Mouse (Mus musculus) hindbrain, postnatal 0 days (tissue): Measurements from ENCODE around the gene Cpvl. TPM values are rescaled to one million over a fixed set of nuclear protein-coding genes. Genes with fewer than 3 reads are reported as not detected.
A peak's percentile ranks its signal among the peaks of the same experiment; 100 is the strongest.

Source experiments
- ATAC-seq: fragments of 200-750 bp; cut with Nextera tagmentation; 2 replicates; pipeline ENCODE4 v1.8.0; 2017; ENCODE audit warnings: mild to moderate bottlenecking, moderate TSS enrichment, moderate library complexity
- DNase-seq: peaks from one replicate; pipeline ENCODE4 v3.0.0-alpha.2; 2015; ENCODE audit warnings: low spot score
- H3K27ac ChIP-seq: fragments of 300-500 bp; sonication (generic); 2 replicates; pipeline ENCODE4 v1.5.1; 2014; ENCODE audit warnings: mild to moderate bottlenecking
- H3K27me3 ChIP-seq: fragments of 300-500 bp; sonication (generic); 2 replicates; pipeline ENCODE4 v1.6.1; 2014; ENCODE audit warnings: low read length, mixed read lengths; ENCODE audit not compliant: insufficient read depth
- H3K36me3 ChIP-seq: fragments of 300-500 bp; sonication (generic); 2 replicates; pipeline ENCODE4 v1.6.1; 2014; ENCODE audit warnings: low read length, mixed read lengths; ENCODE audit not compliant: insufficient read depth
- H3K4me1 ChIP-seq: fragments of 300-500 bp; sonication (generic); 2 replicates; pipeline ENCODE4 v1.6.1; 2014; ENCODE audit warnings: antibody characterized with exemption, low read length, mixed read lengths; ENCODE audit not compliant: insufficient read depth
- H3K4me2 ChIP-seq: fragments of 300-500 bp; sonication (generic); 2 replicates; pipeline ENCODE4 v1.6.1; 2014; ENCODE audit warnings: low read depth, mild to moderate bottlenecking, low read length, moderate library complexity, mixed read lengths
- H3K4me3 ChIP-seq: fragments of 300-500 bp; sonication (generic); 2 replicates; pipeline ENCODE4 v1.5.1; 2014; ENCODE audit warnings: low read length
- H3K9ac ChIP-seq: fragments of 300-500 bp; sonication (generic); replicated peaks from 2 replicates; pipeline ENCODE4 v1.6.1; 2014; ENCODE audit warnings: mild to moderate bottlenecking, low read length, moderate library complexity, mixed read lengths
- H3K9me3 ChIP-seq: fragments of 300-500 bp; sonication (generic); 2 replicates; pipeline ENCODE4 v1.6.1; 2016; ENCODE audit warnings: low read length, mixed read lengths
- CTCF ChIP-seq: IDR thresholded peaks from 2 replicates; pipeline ENCODE4 v1.5.1; 2016; ENCODE audit warnings: antibody characterized with exemption, control low read depth, low read depth
- WGBS: fragments of 180-500 bp; shearing (Covaris S2); extraction: QIAGEN DNeasy Blood & Tissue Kit; methylation state at CpG from one replicate; pipeline ENCODE4 v1.1.7; 2014; 5-methylcytosine and 5-hydroxymethylcytosine counted together
- polyA plus RNA-seq: library from polyadenylated mRNA; unstranded; fragments of >200 nt; fragmentation: Nextera tagmentation; extraction: Ambion mirVana; gene quantifications from 2 replicates; pipeline ENCODE4 v1.2.1, GENCODE M21; 2015
- total RNA-seq: library from RNA; depleted of rRNA; stranded (reverse); fragments of >200 nt; gene quantifications from 2 replicates; pipeline ENCODE4 v1.2.3, GENCODE M21; 2014

The Cpvl gene
- total and polyA plus RNA-seq, 2 experiments from 2014 or later, result 0.15 TPM; not detected in 1

DNA sequence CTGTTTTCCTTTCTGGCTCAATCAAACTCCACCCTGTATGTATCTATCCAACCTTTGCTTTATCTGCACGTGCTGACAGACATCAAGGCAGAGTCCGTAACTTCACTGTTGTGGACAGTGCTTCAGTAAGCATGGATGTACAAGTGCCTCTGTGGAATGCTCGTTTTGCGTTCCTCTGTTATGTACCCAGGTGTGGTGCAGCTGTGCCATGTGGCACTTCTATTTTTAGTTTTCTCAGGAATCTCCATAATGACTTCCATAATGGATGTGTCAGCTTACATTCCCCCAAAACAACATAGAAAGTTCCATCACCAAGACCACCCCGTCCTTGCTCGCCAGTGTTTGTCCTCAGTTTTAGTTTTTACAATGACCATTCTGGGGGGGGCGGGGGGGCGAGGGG, 76.7 kb downstream of the Cpvl start:
- Histone ChIP-seq H3K4me3 (no peak overlapping the region), H3K27me3 (no peaks in the 10 kb centered on the region), H3K9ac (no peak overlapping the region), H3K27ac (no peak overlapping the region), H3K36me3 (no peaks in the 10 kb centered on the region), H3K4me1 (no peaks in the 10 kb centered on the region), H3K4me2 (no peak overlapping the region), H3K9me3 (no peaks in the 10 kb centered on the region)
- DNase-seq (no peak), ATAC-seq (no peak)
- TF ChIP-seq CTCF, result no peak
- 78% methylated on average over 8 of the region's 8 CpGs for WGBS

DNA sequence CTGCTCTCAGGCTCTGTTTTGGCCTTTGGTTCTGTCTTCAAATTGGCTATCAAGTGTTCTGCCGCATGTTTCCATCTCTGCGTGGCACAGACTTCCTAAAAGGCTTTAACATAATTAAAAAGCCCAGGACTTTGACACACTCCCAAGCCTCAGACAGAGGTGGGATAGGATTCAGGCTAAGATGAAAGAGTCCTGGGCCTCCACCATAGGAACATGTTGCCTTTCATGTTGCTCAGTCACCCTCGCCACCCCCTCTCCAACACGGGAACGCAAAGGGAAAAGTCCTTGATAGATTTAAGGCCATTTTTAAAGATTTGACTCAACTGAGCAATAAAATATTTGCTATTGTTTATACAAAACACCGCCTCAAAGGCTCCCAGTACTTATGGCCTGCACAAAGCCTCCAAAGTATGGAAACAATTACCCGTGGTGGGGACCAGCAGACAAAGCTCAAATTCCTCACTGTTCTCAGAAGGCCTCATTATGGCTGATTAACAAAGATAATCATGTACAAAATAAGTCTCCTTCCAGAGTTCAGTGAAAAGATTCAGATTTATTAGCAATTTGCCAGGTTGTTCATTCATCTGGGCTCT, 80.5 kb downstream of the Cpvl start:
- no peak overlapping the region for H3K9ac ChIP-seq
- WGBS, result 66% methylated on average over 7 of the region's 7 CpGs
- no peaks in the 10 kb centered on the region for H3K27me3 ChIP-seq
- H3K4me2 ChIP-seq, result no peak overlapping the region
- no peaks in the 10 kb centered on the region for H3K4me1 ChIP-seq
- no peaks in the 10 kb centered on the region for H3K9me3 ChIP-seq
- no peaks in the 10 kb centered on the region for H3K36me3 ChIP-seq
- no peak for ATAC-seq
- DNase-seq, result no peak
- TF ChIP-seq CTCF, result no peak
- no peak overlapping the region for H3K4me3 ChIP-seq
- no peak overlapping the region for H3K27ac ChIP-seq

DNA sequence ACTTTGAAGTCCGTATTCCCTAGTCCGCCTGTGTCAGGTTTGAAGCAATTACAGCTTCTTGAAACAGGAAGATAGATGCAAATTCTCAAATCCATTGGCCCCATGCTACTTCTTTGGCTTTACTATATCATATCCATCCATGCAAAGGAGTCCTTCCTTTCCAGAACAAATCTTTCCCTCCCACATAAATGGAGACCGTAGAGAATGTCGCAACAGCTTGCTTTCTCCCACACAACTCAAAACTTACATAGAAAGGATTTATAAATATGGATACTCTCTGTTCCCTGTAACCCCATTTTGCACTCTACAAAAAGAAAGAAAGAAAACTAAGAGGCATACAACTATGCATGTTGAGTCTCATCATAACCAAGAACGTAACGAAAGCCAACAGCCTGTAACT, 81.3 kb downstream of the Cpvl start:
- TF ChIP-seq CTCF, result no peak
- H3K27ac ChIP-seq, result no peak overlapping the region
- H3K9ac ChIP-seq, result no peak overlapping the region
- WGBS, result 95% methylated on average over 6 of the region's 6 CpGs
- ATAC-seq (no peak), DNase-seq (no peak)
- no peak overlapping the region for H3K4me2 ChIP-seq
- H3K9me3 ChIP-seq, result no peaks in the 10 kb centered on the region
- no peak overlapping the region for H3K4me3 ChIP-seq
- H3K27me3 ChIP-seq, result no peaks in the 10 kb centered on the region
- no peaks in the 10 kb centered on the region for H3K36me3 ChIP-seq
- no peaks in the 10 kb centered on the region for H3K4me1 ChIP-seq

DNA sequence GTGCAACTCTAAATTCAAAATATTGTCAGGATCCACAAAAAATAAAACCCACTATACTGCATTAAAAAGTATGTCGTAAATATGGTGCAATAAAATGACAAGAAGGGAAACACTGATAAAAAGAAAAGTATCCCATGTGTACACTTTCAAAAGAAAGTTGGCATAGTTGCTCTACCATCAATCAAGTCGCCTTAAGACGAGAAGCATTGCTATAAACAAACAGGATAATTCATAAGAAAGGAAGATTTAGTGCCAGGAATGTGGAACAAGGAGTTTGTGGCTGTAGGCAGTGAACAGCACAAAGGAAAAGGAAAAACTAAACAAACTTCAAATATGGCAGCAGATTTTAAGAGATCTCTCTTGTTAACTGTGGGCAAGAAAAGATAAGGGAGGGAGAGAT, 84.7 kb downstream of the Cpvl start:
- no peak for DNase-seq
- Histone ChIP-seq H3K4me2 (no peak overlapping the region), H3K27ac (no peak overlapping the region), H3K4me1 (no peaks in the 10 kb centered on the region), H3K27me3 (no peaks in the 10 kb centered on the region), H3K4me3 (no peak overlapping the region), H3K36me3 (no peaks in the 10 kb centered on the region), H3K9me3 (no peaks in the 10 kb centered on the region), H3K9ac (no peak overlapping the region)
- no peak for TF ChIP-seq CTCF
- 74% methylated on average over 3 of the region's 3 CpGs for WGBS
- no peak for ATAC-seq

DNA sequence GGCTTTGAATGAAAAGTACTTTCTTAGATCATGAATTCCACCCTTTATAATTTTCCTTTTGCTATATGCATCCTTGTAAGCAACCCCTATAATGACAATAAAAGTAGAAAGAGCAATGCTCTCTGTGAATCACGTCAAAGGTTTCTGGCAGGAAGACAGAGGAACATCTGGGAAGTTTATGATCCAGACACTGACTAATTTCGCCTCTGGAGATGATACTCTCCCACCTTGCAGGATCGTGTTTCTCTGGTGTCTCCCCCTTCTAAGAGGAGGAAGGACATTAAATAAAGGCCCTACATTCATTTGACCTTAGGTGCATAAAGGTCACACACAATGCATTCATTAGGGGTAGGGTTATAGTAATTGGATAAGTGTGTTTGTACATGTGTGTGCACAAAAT, 87.4 kb downstream of the Cpvl start:
- H3K27me3 ChIP-seq, result no peaks in the 10 kb centered on the region
- H3K9me3 ChIP-seq, result no peaks in the 10 kb centered on the region
- no peak overlapping the region for H3K4me3 ChIP-seq
- no peak for TF ChIP-seq CTCF
- WGBS, result 75% methylated on average over 3 of the region's 3 CpGs
- no peak overlapping the region for H3K9ac ChIP-seq
- H3K27ac ChIP-seq, result no peak overlapping the region
- no peak overlapping the region for H3K4me2 ChIP-seq
- no peak for DNase-seq
- no peak for ATAC-seq
- no peaks in the 10 kb centered on the region for H3K36me3 ChIP-seq
- H3K4me1 ChIP-seq, result no peaks in the 10 kb centered on the region

DNA sequence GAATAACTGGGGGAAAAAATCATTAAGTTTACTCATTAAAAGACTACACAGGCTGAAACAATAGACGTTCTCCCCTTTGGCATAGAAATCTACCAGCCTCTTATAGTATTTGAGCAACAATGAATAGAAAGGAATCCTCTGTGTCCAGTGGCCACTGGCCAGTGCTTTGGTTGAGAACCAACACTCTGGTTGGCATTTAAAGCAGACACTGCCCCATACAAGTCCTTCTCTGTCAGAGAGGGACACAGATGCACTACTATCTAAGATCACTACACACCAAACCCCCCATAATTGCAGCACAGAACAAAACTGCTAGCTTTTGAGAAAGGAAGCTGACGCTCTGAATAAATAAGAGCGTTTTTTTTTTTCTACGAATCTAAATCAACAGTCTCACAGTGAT, 93.5 kb downstream of the Cpvl start:
- Histone ChIP-seq H3K27ac (peak overlapping the region; percentile 76; the same call in 1 of the 2 replicates), H3K4me1 (peaks cover 9% of the 10 kb centered on the region; the same call in 1 of the 2 replicates), H3K9me3 (no peaks in the 10 kb centered on the region), H3K4me2 (no peak overlapping the region), H3K27me3 (no peaks in the 10 kb centered on the region), H3K9ac (no peak overlapping the region), H3K4me3 (no peak overlapping the region), H3K36me3 (no peaks in the 10 kb centered on the region)
- DNase-seq (peak; percentile 67), ATAC-seq (peak; percentile 88)
- TF ChIP-seq CTCF, result no peak
- 58% methylated on average over 4 of the region's 4 CpGs for WGBS

DNA sequence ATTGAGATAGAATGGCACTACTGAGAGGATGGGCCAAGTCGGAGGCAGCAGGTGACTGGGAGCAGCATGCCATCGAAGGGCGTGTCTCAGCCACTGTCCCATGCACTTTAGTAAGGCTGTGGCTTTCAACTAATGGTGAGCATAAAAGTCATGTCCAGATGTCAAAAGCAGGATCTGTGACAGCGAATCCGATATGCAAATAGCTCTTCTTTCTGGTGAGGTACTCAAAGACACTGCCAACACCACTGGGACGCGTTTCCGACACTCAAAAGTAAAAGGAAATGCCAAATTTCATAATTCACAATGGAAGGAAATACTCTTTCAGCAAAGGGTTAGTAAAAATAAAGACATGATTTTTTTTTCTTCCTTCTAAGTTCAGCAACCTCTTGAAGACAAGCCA, 94.0 kb downstream of the Cpvl start:
- Histone ChIP-seq H3K9ac (no peak overlapping the region), H3K4me3 (no peak overlapping the region), H3K27ac (peak overlapping the region; percentile 68), H3K9me3 (no peaks in the 10 kb centered on the region), H3K4me2 (no peak overlapping the region), H3K27me3 (no peaks in the 10 kb centered on the region), H3K4me1 (peaks cover 9% of the 10 kb centered on the region; the same call in 1 of the 2 replicates), H3K36me3 (no peaks in the 10 kb centered on the region)
- WGBS, result 71% methylated on average over 8 of the region's 8 CpGs
- DNase-seq (no peak), ATAC-seq (no peak)
- no peak for TF ChIP-seq CTCF
